Mouse (Mus musculus) intestine, postnatal 0 days (tissue): Measurements from ENCODE around the gene Iqcd. TPM values are rescaled to one million over a fixed set of nuclear protein-coding genes. Genes with fewer than 3 reads are reported as not detected.

Experiments
- ATAC-seq: fragments of 200-750 bp; cut with Nextera tagmentation; 2 replicates; pipeline ENCODE4 v1.8.0; 2017; ENCODE audit warnings: mild to moderate bottlenecking, moderate TSS enrichment, moderate library complexity
- H3K27ac ChIP-seq: fragments of 300-500 bp; sonication (generic); 2 replicates; pipeline ENCODE4 v1.5.1; 2014; ENCODE audit warnings: mild to moderate bottlenecking, low read depth, low read length, moderate library complexity
- H3K27me3 ChIP-seq: fragments of 300-500 bp; sonication (generic); replicated peaks from 2 replicates; pipeline ENCODE4 v1.6.1; 2014; ENCODE audit warnings: low read length, mixed read lengths; ENCODE audit not compliant: control insufficient read depth, insufficient read depth
- H3K36me3 ChIP-seq: fragments of 300-500 bp; sonication (generic); 2 replicates; pipeline ENCODE4 v1.6.1; 2014; ENCODE audit warnings: mild to moderate bottlenecking, moderate library complexity; ENCODE audit not compliant: control insufficient read depth, insufficient read depth
- H3K4me1 ChIP-seq: fragments of 300-500 bp; sonication (generic); replicated peaks from 2 replicates; pipeline ENCODE4 v1.6.1; 2014; ENCODE audit warnings: antibody characterized with exemption, low read length, mixed read lengths; ENCODE audit not compliant: control insufficient read depth, insufficient read depth
- H3K4me2 ChIP-seq: fragments of 300-500 bp; sonication (generic); replicated peaks from 2 replicates; pipeline ENCODE4 v1.6.1; 2014; ENCODE audit warnings: low read depth, mild to moderate bottlenecking, moderate library complexity
- H3K4me3 ChIP-seq: fragments of 300-500 bp; sonication (generic); 2 replicates; pipeline ENCODE4 v1.5.1; 2014; ENCODE audit warnings: low read depth, low read length
- H3K9ac ChIP-seq: fragments of 300-500 bp; sonication (generic); 2 replicates; pipeline ENCODE4 v1.6.1; 2014; ENCODE audit warnings: mild to moderate bottlenecking, low read depth, low read length
- H3K9me3 ChIP-seq: fragments of 300-500 bp; sonication (generic); 2 replicates; pipeline ENCODE4 v1.6.1; 2016; ENCODE audit warnings: mixed run types; ENCODE audit not compliant: control insufficient read depth
- CTCF ChIP-seq: sonication (generic); IDR thresholded peaks from 2 replicates; pipeline ENCODE4 v1.5.1; 2016; ENCODE audit warnings: low read depth, mild to moderate bottlenecking, control low read depth, antibody characterized with exemption, moderate library complexity
- WGBS: fragments of 180-500 bp; shearing (Covaris S2); extraction: QIAGEN DNeasy Blood & Tissue Kit; methylation state at CpG from one replicate; pipeline ENCODE4 v1.1.7; 2014; 5-methylcytosine and 5-hydroxymethylcytosine counted together
- polyA plus RNA-seq: library from polyadenylated mRNA; unstranded; fragments of >200 nt; fragmentation: Nextera tagmentation; extraction: Ambion mirVana; gene quantifications from 2 replicates; pipeline ENCODE4 v1.2.1, GENCODE M21; 2015

The Iqcd gene
- polyA plus RNA-seq, 1 experiment from 2014 or later, result 0.47 TPM

- peaks cover 16% of the 10 kb centered on the region for H3K27me3 ChIP-seq
- no peaks in the 10 kb centered on the region for H3K9me3 ChIP-seq
- no peak overlapping the region for H3K9ac ChIP-seq
- WGBS, result 81% methylated on average over 28 of the region's 28 CpGs
- no peak overlapping the region for H3K4me2 ChIP-seq
- no peak for ATAC-seq
- TF ChIP-seq CTCF, result no peak
- H3K27ac ChIP-seq, result no peak overlapping the region
- 0 out of 2 replicates have a peak, but pooled peaks cover 2% of the 10 kb centered on the region for H3K4me1 ChIP-seq
- no peaks in the 10 kb centered on the region for H3K36me3 ChIP-seq
- no peak overlapping the region for H3K4me3 ChIP-seq
These were observed 64.3 kb downstream of the Iqcd start for GRCm38 (mm10) chr5:120652915-120653701.

GRCm38 (mm10) chr5:120653873-120654272, 65.1 kb downstream of the Iqcd start:
- 0 out of 2 replicates have a peak, but pooled peaks cover 2% of the 10 kb centered on the region for H3K4me1 ChIP-seq
- H3K4me3 ChIP-seq, result no peak overlapping the region
- no peaks in the 10 kb centered on the region for H3K36me3 ChIP-seq
- H3K27me3 ChIP-seq, result peaks cover 14% of the 10 kb centered on the region
- H3K9me3 ChIP-seq, result no peaks in the 10 kb centered on the region
- no peak overlapping the region for H3K9ac ChIP-seq
- ATAC-seq, result no peak
- no peak for TF ChIP-seq CTCF
- 88% methylated on average over 2 of the region's 2 CpGs for WGBS
- H3K4me2 ChIP-seq, result no peak overlapping the region
- no peak overlapping the region for H3K27ac ChIP-seq

- Histone ChIP-seq H3K27me3 (0 out of 2 replicates have a peak, but pooled peaks cover 4% of the 10 kb centered on the region), H3K27ac (no peak overlapping the region), H3K36me3 (no peaks in the 10 kb centered on the region), H3K9me3 (no peaks in the 10 kb centered on the region), H3K4me2 (no peak overlapping the region), H3K4me1 (no peaks in the 10 kb centered on the region), H3K4me3 (no peak overlapping the region), H3K9ac (no peak overlapping the region)
- ATAC-seq, result no peak
- no peak for TF ChIP-seq CTCF
- 75% methylated on average over 12 of the region's 12 CpGs for WGBS
These were observed 67.5 kb downstream of the Iqcd start for GRCm38 (mm10) chr5:120656281-120656751.

Other genes starting within 250 kb of the Iqcd start
- gene Lhx5, start 157.3 kb upstream of the Iqcd start, polyA plus RNA-seq, result 0.04 TPM in 1 of 2 replicates, not detected in the other
- gene Sdsl, start 116.2 kb upstream of the Iqcd start, polyA plus RNA-seq, result 21.2 and 21.5 TPM in 2 replicates
- gene Sds, start 112.5 kb upstream of the Iqcd start, polyA plus RNA-seq, result not detected in 2 replicates
- 63.6 and 67.2 TPM in 2 replicates for gene Plbd2, start 85.4 kb upstream of the Iqcd start, polyA plus RNA-seq
- 4.1 and 4.4 TPM in 2 replicates for gene Slc8b1, start 77.8 kb upstream of the Iqcd start, polyA plus RNA-seq
- gene Tpcn1, start 343 bp upstream of the Iqcd start, polyA plus RNA-seq, result 31.5 and 35.6 TPM in 2 replicates
- 6.1 and 7.5 TPM in 2 replicates for gene Rita1, start 23.6 kb downstream of the Iqcd start, polyA plus RNA-seq
- 19.9 and 20.9 TPM in 2 replicates for gene Ddx54, start 23.7 kb downstream of the Iqcd start, polyA plus RNA-seq
- not detected in 2 replicates for gene Cfap73, start 45.2 kb downstream of the Iqcd start, polyA plus RNA-seq
- gene Rasal1, start 59.8 kb downstream of the Iqcd start, polyA plus RNA-seq, result 3.0 and 5.1 TPM in 2 replicates
- 2.3 and 2.5 TPM in 2 replicates for gene Dtx1, start 122.9 kb downstream of the Iqcd start, polyA plus RNA-seq
- gene Oas2, start 160.8 kb downstream of the Iqcd start, polyA plus RNA-seq, result 0.23 and 0.41 TPM in 2 replicates
- gene Oas3, start 188.6 kb downstream of the Iqcd start, polyA plus RNA-seq, result 0.66 and 0.78 TPM in 2 replicates
- 0.10 TPM in 1 of 2 replicates, not detected in the other for gene Oas1e, start 206.5 kb downstream of the Iqcd start, polyA plus RNA-seq
- gene Oas1c, start 223.5 kb downstream of the Iqcd start, polyA plus RNA-seq, result 1.0 and 1.2 TPM in 2 replicates